Mouse (Mus musculus) brain, embryonic 14.5 days (tissue): ENCODE results near the gene Gadd45gip1.

Experiments used
- CTCF ChIP-seq: fragments of 200-500 bp; IDR thresholded peaks from 2 replicates; pipeline ENCODE4 v1.5.1; 2012; ENCODE audit warnings: inconsistent platforms, mild to moderate bottlenecking, moderate library complexity, borderline replicate concordance; ENCODE audit not compliant: insufficient read depth, insufficient read length; ENCODE audit errors: extremely low read depth
- POLR2A ChIP-seq: fragments of 200-500 bp; IDR thresholded peaks from 2 replicates; pipeline ENCODE4 v1.6.1; 2012; ENCODE audit warnings: mild to moderate bottlenecking, inconsistent platforms, borderline replicate concordance; ENCODE audit not compliant: poor library complexity, insufficient read depth, insufficient read length, severe bottlenecking; ENCODE audit errors: extremely low read depth

DNA sequence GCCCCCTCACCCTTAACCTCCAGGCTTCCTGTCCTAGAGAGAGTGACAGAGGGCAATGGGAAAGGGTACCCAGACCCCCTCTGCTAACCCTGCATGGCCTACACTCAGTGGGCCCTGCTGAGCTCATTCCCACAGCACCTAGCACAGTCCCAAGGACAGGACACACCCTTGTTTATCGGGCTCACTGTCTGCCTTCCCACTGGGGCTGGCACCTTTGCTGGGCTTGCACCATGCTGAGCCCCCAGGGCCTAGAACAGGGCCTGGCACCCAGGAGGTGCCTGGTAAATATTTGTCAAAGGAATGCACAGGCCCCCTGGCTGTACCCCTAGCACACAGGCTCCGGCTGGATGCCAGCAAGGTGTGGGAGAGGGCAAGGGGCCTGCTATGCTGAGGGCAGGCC lies 40.8 kb upstream of the Gadd45gip1 start:
- TF ChIP-seq CTCF (no peak), POLR2A (no peak)
